Mouse (Mus musculus) gastrocnemius, adult 18-20 months (tissue): ENCODE measurements around the gene Ipo9. TPM values are rescaled to one million over a fixed set of nuclear protein-coding genes. Genes with fewer than 3 reads are reported as not detected.

Experiments
- DNase-seq: peaks from one replicate; pipeline ENCODE4 v3.0.0; 2021; ENCODE audit warnings: low spot score
- microRNA-seq: library from miRNA; unstranded; fragments of <30 nt; microRNA quantifications from one replicate; pipeline ENCODE4 v1.2.0, GENCODE M21; 2021
- total RNA-seq, 2 experiments: library from RNA; stranded (reverse); gene quantifications; 2 replicates each; pipeline ENCODE4 v1.2.3; 2021

Ipo9 gene
- total RNA-seq, 2 experiments from 2014 or later = 20.5 to 26.2 TPM

DNA sequence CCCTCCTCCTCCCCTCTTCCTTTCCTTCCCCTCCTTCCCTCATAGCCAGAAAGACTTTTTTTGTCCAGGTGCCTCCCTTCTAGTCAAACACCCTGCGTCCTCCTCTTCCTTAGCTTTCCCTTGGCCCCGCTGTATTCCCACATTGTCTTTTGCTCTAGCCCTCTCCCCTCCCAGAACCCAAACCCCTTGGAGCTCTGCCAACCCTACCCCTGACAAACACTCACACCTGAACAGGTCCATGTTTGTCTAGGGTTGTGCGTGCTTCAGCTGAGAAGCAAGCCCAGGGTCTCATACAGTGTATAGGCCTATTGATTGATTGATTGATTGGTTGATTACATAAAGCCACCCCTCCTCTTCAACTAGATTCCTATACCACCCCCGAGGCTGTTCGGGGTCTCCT is 60.9 kb downstream of the Ipo9 start:
- DNase-seq = no peak

DNA sequence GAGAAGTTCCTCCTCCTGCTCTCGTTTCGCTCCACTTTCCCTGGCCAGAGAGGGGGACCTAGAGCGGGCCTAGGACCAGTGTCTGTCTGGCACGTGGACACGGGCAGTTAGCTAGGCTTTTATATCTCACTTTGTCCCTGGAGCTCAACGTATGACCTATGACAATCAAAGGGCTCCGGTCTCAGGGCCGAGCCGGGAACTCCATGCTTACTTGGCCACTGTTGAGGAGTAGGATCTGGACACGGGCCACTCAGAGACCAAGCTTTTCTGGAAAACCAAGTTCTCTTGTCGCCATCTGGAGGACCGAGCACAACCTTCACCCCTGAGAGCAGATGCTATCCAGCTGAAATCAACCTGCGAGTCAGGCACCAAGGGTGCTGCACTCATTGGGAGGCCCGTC is 61.3 kb downstream of the Ipo9 start:
- peak; percentile 70 for DNase-seq

DNA sequence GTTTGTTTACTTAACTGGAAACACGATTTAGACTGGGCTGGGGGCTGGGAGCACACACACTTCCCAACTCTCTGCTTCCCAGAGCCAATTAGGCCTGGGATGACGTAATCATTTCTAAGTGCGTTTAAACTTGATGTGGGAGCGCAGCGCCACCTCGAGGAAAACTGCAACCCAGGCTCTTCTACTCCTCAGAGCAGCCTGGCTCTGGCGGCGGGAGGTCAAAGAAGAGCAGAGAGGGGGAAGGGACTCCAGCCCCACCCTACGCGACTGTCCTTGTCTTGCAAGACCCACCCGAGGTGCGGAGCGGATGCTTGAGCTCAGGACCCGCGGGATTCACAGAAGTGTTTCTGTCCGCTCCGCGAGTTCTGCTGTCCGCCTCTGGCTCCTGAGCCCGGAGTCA is 62.1 kb downstream of the Ipo9 start:
- peak; percentile 90 for DNase-seq

DNA sequence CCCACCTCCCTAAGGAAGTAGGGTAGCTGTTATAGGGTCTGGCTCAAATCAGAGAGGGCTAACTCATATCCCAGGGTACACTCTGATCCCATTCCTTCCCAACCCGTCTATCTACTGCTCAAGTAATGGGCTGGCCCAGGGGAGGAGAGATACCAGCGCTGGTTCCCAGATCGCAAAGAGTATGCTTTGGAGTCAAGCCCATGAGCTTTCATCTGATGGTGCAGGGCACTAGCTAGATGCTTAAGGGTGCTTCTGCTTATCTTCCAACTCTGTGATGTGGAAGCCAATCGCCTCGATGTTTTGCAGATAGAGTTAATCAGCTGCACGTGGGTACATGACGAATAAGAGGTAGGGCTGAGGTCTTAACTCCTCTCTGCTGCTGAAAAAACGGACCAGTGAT is 62.7 kb downstream of the Ipo9 start:
- no peak for DNase-seq

DNA sequence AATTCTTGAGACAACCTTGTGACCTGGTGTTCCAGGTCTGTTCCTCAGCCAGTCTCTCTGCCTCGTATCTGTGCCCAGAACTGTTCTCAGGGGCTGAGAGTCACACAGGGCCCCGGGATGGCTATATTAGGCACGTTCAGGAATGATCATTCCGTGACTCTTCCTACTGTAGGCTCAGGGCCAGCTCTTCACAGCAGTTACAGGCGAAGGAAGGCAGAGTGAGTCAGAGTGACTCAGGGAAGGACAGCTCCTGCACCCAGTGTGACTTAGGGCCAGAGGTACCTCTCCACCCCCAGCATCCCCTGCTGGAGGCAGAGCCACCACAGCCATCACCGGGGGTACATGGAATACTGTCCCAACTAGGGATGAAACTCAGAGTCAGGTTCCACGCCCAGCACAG is 63.3 kb downstream of the Ipo9 start:
- DNase-seq = peak; percentile 52

DNA sequence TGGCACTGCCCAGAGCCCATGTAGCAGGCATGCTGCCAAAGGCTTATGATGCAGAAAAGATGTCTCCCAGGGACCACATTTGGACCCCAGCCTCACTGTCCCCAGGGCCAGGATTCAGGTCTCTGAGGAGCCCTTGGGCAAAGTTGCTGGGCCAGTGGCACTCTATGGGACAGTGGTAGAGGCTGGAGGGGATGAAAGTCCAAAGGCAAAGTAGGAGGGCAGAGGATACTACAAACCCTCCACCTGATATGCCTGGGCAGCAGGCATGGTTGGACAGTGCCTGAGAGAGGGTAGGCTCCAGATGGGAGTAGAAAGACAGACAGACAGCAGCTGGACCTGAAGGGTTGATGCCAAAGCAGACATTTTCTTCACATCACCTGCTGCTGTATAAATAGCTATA is 63.9 kb downstream of the Ipo9 start:
- DNase-seq = no peak

DNA sequence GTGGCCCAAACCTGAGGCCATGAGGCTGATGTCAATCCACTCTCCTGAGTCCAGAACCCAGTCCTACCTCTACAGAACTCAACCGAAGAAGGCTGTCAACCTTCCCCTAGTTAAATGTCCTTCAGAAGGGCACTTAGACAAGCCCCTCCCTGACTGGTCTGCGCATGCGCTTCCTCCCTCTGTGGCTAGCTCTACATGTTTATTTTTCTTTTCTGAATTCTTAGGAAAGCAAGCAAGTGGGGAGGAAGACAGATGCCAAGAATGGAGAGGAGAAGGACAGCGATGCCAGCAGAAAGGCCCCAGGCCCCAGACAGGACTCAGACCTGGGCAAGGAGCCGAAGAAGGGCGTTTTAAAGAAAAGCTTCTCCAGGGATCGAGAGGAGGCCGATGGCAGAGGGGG is 66.9 kb downstream of the Ipo9 start:
- no peak for DNase-seq

DNA sequence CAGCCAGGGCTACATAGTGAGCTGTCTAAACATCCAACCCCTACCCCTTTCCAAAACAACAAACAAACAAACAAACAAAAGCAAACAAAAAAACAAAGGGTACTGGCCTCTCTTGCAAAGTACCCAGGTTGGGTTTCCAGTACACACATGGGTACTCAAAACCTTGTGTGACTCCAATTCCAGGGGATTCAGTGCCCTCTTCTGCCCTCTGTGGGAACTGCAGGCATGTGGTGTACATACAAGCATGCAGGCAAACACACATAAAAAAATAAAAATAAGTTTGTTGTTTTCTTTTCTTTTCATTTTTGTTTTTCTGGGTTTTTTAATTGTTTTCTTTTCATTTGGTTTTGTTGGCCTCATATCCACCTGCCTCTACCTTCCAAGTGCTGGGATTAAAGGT is 68.2 kb downstream of the Ipo9 start:
- DNase-seq = no peak

DNA sequence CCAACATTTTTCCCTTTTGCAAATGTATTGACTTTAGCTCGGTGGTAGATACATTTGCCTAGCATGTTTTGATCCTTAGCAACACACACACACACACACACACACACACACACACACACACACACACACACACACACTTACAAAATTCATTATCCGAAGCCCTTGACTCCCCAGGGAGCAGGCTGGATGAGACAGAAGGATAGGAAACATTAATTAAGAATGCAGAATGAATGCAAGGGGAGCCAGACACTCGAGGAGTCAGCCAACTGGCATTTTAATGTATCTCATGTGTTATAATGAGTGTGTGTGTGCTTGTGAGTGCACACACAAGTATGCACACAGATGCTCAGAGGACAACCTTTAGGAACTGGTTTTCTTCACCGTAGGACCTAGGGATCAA is 68.8 kb downstream of the Ipo9 start:
- DNase-seq = no peak

DNA sequence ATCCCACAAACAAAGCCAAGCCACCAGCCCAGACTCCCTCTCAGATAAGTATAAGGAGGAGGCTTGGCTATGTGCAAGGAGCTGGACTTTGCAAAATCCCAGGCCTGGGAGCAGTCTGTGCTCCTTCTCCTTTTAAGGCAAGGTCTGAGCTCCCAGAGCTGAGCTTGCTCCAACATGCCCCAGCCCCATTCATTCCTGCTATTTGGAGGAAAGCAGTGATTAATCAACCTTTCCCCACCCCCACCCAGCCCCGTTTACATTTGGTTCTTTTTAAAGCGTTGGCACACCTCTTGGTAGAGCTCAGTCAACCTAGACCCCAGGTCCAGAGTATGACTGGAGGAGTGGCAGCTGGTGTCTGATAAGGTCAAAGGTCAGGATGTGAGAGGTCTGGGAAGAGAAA is 71.2 kb downstream of the Ipo9 start:
- no peak for DNase-seq

DNA sequence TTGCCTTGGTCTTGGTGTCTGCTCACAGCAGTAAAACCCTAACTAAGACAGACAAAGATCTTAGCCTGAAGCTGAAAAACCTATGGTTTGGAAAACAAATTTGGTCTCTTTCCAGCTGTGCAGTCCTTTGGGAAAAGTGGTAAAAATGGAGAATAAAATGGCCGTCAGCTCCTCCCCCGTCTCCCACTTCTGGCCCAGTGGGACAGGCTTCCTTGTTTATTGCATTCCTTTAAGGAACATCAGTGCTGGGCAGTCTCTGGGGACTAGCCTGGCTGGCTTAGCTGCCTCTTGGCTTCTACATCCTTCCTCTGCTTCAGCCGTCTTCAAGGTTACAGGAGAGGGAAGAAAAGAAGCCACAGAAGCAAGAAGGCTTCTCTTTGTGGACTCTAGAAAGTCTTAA is 78.3 kb downstream of the Ipo9 start:
- peak; percentile 68 for DNase-seq

DNA sequence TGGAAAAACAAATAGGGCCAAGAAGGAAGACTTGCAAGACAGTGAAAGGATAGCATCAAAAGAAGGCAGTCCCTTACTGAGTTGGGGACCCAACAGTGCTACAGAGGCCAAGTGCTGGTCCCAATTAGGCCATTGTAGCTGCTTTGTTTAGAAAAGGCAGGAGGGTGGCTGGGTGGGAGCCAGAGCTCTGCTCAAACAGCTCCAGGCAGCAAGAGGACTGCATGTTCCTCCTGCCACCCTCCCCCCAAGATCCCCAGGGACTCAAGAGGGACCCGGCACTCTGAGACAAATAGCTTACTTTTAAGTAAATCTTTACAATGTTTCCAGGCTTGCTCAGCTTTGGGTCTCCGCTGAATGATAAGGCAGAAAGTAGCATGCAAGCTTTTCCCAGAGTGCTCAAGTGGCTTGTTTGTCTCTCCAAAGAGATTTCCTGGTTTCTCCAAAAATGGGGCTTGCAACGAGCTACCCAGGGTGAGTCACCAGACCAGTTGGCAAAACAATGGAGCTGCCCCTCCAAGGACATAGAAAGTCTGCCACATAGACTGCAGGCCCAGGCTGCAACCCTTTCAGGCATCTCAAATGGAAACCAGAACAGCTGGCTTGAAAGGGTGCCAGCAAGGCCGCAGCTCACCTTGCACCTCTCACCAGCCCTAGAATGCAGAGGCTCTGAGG is 82.7 kb downstream of the Ipo9 start:
- DNase-seq = peak; percentile 42

DNA sequence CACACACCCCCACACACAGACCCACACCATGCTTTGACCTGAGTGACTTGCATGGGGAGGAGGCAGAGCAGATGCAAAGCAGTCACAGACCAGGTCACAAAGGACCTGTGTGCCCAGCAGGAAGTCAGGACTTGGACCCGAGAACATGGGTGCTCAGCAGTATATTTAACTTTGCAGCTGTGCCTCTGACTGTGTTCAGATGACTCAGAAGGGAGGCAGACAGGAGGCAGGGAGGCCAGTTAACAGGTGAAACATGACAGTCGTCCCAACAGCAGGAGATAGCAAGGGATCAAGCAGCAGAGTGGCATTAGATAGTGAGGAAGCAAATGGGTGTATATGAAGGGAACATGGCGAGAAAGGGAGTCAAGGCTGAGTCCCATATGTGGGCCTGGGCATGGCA is 83.4 kb downstream of the Ipo9 start:
- DNase-seq = no peak

DNA sequence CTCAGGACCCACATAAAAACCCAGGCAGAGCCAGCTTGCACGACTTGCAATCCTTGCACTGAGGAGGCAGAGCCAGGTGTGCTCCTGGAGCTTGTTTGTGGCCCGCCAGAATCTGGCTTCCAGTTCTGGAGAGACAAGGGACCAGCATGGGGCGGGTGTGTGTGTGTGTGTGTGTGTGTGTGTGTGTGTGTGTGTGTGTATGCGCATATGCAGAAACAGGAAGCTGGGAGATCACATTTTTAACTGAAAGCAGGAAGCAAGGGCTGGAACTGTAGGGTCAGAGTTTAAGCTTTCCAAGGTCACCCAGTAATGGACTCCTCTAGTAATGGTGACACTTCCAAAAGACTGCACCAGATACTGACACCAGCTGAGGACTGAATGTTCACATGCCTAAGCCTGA is 86.3 kb downstream of the Ipo9 start:
- DNase-seq = no peak

DNA sequence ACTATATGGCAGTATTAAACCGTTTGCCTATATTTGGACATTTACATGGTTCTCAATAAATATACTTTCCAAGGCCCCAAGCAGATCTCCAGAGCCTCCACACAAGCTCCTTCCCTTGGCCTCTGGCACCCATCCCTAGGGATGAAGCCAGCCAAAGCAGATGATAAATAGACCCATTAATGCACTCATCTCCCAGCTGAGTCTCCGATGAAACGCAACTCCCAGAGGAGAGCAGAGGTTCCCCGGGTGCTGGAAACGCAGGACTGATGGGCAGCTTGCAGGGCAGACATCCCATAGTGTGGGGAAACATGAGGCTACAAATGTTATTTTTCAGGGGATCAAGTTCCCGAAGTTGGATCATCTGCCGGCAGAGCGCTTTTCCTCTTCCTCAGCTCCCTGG is 88.4 kb downstream of the Ipo9 start:
- DNase-seq = peak; percentile 26

Small RNAs within 50 kb of the gene (microRNA-seq; reads per million reads assigned to microRNA genes)
- not detected for gene Mir1231

Other genes with a start within 250 kb of the Ipo9 start
- gene Elf3, start 171.9 kb downstream of the Ipo9 start, total RNA-seq = under 1 TPM; 0.59 to 0.62 TPM
- 10 to 100 TPM; 11.6 to 12.1 TPM for gene Rnpep, start 146.4 kb downstream of the Ipo9 start, total RNA-seq
- 100 to 1,000 TPM; 279 to 302 TPM for gene Timm17a, start 116.7 kb downstream of the Ipo9 start, total RNA-seq
- gene Lmod1, start 105.7 kb downstream of the Ipo9 start, total RNA-seq = 10 to 100 TPM in 1 of 2 experiments, 1 to 10 TPM in 1; 6.0 to 10.8 TPM
- 100 to 1,000 TPM; 161 to 171 TPM for gene Shisa4, start 55.3 kb downstream of the Ipo9 start, total RNA-seq
- 10 to 100 TPM in 1 of 2 experiments, 1 to 10 TPM in 1; 8.4 to 11.4 TPM for gene Nav1, start 176.8 kb upstream of the Ipo9 start, total RNA-seq